Mouse (Mus musculus) Patski (cell line): ENCODE results near the gene Arl3. TPM values are rescaled to one million over a fixed set of nuclear protein-coding genes. Genes with fewer than 3 reads are reported as not detected.

Experiments used
- ATAC-seq: fragments of 100-300 bp; one replicate; pipeline ENCODE4 v1.8.0; 2021
- CTCF ChIA-PET: fragments of 350-600 bp; sonication (Branson Sonifier 250); formaldehyde crosslinking; loops from one replicate; lab custom pipeline; 2022; ENCODE audit warnings: inconsistent platforms; lab: Charles Lee
- POLR2A ChIA-PET: fragments of 350-600 bp; sonication (Branson Sonifier 250); formaldehyde crosslinking; loops from one replicate; lab custom pipeline; 2022; ENCODE audit warnings: antibody characterized with exemption, inconsistent platforms; lab: Charles Lee
- DNase-seq: peaks from one replicate; pipeline ENCODE4 v3.0.0-alpha.2; 2011; ENCODE audit warnings: low read depth, low spot score
- H3K27me3 ChIP-seq: fragments of 371-371 bp; one replicate; pipeline ENCODE4 v1.5.1; 2021
- CTCF ChIP-seq: fragments of 100-300 bp; IDR thresholded peaks from one replicate; pipeline ENCODE4 v1.5.1; 2021
- in situ Hi-C: fragments of 300-500 bp; cut with MboI; formaldehyde crosslinking; loops from 3 replicates; pipeline ENCODE4 v1.11.1; 2018; ENCODE audit warnings: low pct_unique_long_range_greater_than_20kb, mixed read lengths
- polyA plus RNA-seq: library from polyadenylated mRNA; unstranded; gene quantifications from one replicate; pipeline ENCODE4 v1.2.3, GENCODE M21; 2021

The Arl3 gene
- polyA plus RNA-seq, 1 experiment from 2014 or later = 187 TPM

DNA sequence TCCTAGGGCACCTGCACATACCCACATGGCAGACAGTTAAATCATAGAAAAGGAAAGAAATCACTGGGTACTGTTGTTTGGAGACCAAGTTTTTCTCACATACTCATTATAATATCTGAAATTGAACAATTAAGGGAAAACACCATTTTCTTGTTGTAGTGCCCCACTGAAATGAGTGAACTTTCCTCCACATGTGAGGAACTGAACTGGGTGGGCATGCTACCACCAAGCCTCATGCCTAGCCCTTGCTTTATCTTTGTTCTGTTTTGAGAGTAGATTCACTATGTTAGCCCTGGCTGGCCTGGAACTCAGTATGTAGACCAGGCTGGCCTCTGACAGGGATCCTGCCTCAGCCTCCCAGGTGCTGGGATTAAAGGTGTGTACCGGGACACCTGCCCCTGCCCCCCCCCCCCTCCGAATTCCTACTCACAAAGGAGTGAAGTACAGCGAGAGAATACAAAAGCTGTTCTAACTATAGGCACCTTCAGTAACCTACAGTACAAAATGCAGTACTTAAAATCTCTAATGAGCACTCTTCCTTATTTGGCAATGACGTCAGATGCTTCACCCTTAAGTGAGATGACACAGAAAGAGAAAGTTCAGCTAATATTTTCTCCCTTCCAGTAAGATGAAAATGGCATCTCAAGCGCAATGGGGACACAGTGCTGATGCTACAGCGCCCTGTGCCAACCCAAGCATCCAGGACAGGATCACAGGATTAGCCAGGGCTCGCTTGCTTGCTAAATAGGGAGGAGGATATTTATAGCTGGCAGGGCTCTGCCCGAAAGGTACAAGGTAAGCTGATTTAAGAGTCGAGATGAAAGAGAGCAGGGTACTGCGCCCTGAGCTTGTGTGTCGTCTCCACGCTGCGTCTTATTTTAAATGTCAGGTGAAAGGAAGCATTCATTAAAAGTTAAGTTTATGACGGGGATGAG lies 10.2 kb downstream of the Arl3 start:
- ATAC-seq = no peak
- H3K27me3 ChIP-seq = no peaks in the 10 kb centered on the region
- in situ Hi-C loops = no loop called here
- no peak for DNase-seq
- ChIA-PET POLR2A (no interaction called here), CTCF (interaction anchor here (1.2 to 1.8 kb wide), 2 partner anchors 18 to 125 kb away, joined by 3 to 5 read pairs; no protein-coding TSS in a partner anchor)
- TF ChIP-seq CTCF = no peak

DNA sequence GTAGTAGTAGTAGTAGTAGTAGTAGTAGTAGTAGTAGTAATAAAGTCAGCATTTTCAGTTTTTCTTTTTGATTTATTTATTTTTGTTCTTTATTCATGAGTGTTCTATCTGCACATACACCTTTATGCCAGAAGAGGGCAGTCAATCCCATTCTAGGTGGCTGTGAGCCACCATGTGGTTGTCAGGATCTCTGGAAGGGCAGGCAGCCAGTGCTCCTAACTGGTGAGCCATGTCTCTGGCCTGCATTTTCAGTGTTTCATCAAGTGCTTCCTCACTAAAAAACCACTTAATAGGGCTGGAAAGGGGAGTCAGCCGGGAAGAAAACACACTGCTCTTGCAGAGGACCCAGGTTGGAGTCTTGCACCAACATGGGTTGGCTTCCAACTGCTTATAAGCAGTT lies 10.9 kb downstream of the Arl3 start:
- ATAC-seq = peak; percentile 78
- H3K27me3 ChIP-seq = no peaks in the 10 kb centered on the region
- peak; percentile 43 for DNase-seq
- CTCF ChIA-PET = interaction anchor here (1.1 to 1.8 kb wide), 2 partner anchors 9 to 18 kb away, joined by 3 to 5 read pairs; no protein-coding TSS in a partner anchor
- POLR2A ChIA-PET = no interaction called here
- in situ Hi-C loops = no loop called here
- peak; percentile 90 for TF ChIP-seq CTCF

DNA sequence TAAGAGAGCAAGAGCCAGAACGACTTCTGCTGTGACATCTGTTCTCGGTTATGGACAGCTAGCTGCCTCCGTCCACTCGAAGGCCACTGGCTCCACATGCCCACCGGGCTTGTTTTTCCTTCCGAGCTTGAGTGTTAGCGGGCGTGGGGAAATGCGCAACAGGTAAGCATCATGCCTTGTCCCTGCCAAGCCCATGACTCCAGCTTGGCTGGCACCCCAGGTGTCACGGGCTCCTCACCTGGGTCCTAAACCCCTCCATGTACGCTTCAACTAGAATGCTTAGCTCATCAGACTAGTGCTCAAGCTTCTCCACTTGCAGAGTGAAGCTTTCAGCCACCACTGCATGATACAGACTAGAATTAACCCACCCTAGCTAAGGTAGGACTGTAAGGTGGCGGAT lies 14.4 kb downstream of the Arl3 start:
- DNase-seq = no peak
- ATAC-seq = no peak

DNA sequence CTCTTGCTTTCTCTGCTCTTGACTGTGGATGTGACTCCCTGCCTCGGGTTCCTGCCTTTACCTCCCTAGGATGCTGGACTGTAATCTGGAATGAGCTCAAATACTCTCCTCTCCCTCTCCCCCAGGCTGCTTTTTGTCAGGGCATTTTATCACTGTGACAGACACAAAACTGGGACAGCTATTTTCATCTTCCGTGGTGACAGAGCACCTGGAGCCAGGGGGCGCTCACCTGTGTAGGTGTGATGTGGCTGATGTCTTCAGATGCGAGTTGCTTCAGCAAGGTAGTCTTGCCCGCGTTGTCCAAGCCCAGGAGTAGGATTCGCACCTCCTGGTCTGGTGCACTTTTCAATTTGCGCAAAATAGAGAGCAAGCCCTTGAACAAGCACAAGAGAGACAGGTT lies 15.0 kb downstream of the Arl3 start:
- no peak for TF ChIP-seq CTCF
- ATAC-seq (no peak), DNase-seq (no peak)
- CTCF ChIA-PET = interaction anchor here (0.9 kb wide), 1 partner anchor 24 kb away, joined by 3 read pairs; no protein-coding TSS in a partner anchor
- POLR2A ChIA-PET = interaction anchor here (0.5 to 0.6 kb wide), 3 partner anchors 38 to 149 kb away, joined by 3 to 11 read pairs (median 4); no protein-coding TSS in a partner anchor
- in situ Hi-C loops = no loop called here
- H3K27me3 ChIP-seq = no peaks in the 10 kb centered on the region

More for the DNA sequence above, 14.4 kb downstream of the Arl3 start:
- ChIA-PET POLR2A (interaction anchor here (0.6 kb wide), 1 partner anchor 150 kb away, joined by 4 read pairs; no protein-coding TSS in a partner anchor), CTCF (no interaction called here)
- in situ Hi-C loops = no loop called here
- no peaks in the 10 kb centered on the region for H3K27me3 ChIP-seq
- no peak for TF ChIP-seq CTCF

DNA sequence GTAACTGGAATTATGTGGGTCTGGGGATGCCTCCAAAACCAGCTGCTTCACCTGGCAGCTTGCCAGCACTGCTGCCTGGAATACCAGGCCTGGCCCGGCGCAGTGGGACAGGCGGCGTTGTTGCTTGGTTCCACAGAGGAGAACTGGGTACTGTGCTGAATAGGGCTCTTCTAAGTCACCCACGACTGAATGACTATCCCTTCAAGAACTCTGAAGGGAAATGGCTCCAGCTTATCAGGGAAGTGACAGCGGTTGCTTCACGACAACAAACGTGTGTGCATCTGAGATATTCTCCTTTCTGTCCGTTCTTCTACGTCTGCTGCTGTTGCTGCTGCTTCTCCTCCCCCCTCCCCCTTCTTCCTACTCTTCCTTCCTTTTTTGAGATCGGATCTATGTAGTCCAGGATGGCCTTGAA lies 19.4 kb downstream of the Arl3 start:
- H3K27me3 ChIP-seq = no peaks in the 10 kb centered on the region
- in situ Hi-C loops = no loop called here
- no peak for TF ChIP-seq CTCF
- DNase-seq (no peak), ATAC-seq (no peak)
- ChIA-PET CTCF (no interaction called here), POLR2A (no interaction called here)

DNA sequence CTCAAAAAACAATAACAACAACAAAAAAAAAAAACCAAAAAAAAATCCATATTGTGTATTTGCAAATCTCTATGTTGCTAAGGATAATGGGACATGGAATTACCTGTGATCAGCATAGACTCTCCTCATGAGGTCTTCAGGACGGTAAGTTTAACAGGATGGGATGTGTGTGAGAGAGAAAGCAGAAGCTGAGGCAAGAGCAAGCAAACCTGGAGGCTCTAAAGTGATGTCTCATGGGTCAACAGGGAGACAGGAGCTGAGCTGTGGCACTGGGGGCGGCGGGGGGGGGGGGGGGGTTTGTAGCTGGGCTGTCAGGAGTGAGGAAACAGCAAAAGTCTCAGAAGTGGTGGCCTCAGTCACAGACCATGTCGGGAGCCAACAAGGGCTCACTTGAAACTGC lies 20.5 kb downstream of the Arl3 start:
- in situ Hi-C loops = no loop called here
- POLR2A ChIA-PET = no interaction called here
- CTCF ChIA-PET = no interaction called here

DNA sequence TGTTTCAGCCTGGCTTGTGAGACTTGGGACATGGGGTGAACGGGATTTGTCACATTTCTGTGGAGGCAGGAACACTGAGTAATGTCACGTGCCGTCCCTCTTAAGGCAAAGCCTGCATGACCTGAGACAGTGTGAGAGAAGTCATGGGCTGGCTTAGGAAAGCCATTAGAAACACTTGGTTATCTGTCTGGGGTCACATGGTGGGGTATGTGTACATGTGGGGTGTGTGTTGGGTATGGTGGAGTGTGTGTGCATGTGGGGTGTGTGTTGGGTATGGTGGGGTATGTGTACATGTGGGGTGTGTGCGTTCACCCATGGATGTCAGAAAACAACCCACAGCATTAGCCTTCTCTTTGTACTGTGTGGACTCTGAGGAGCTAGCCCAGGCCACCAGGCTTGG lies 22.6 kb downstream of the Arl3 start:
- no peak for DNase-seq
- in situ Hi-C loops = no loop called here
- no peak for ATAC-seq

More for the DNA sequence above, 20.5 kb downstream of the Arl3 start:
- no peaks in the 10 kb centered on the region for H3K27me3 ChIP-seq
- TF ChIP-seq CTCF = no peak
- ATAC-seq = no peak
- no peak for DNase-seq

DNA sequence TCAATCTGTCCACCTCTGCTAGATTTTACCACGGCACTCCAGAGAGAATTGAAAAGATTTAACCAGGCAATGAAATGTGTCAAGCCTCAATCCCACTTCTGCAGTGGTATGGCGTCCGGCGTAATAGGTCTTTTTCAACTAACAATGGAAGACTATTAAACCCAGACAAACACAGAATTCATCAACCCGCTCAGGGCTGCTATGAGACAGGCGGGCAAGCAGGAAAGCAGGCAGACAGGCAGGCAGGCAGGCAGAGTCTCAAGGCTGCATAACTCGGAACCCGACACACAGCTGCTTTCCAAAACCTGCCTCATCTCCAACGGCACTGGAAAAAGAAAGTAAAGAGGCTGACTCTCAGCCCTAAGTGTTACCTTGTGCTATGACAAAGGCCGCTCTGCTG lies 24.9 kb downstream of the Arl3 start:
- no peaks in the 10 kb centered on the region for H3K27me3 ChIP-seq
- ChIA-PET POLR2A (no interaction called here), CTCF (interaction anchor here (0.9 to 1.0 kb wide), 2 partner anchors 24 to 173 kb away, joined by 3 read pairs; no protein-coding TSS in a partner anchor)
- in situ Hi-C loops = no loop called here
- no peak for DNase-seq
- TF ChIP-seq CTCF = no peak
- ATAC-seq = no peak

More for the DNA sequence above, 22.6 kb downstream of the Arl3 start:
- ChIA-PET POLR2A (no interaction called here), CTCF (no interaction called here)
- no peak for TF ChIP-seq CTCF
- no peaks in the 10 kb centered on the region for H3K27me3 ChIP-seq

DNA sequence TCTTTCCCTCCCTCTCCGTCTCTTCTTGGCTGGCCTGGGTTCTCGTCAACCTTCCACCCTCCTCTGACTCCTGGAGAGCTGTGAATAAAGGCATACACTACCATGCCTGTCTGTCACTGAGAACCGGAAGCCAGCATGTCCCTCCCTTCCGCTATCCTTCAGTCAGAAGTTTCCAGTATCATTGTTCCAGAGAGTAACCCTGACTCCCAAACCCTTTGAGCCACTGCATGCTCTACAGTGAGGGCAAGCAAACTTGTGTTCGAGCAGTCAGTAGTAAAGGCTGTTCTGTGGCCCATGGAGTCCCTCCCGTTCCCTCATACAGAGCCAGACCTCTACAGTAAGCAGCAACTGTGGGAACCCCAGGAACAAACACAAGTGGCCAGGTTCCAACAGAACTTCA lies 25.4 kb downstream of the Arl3 start:
- in situ Hi-C loops = no loop called here
- DNase-seq (no peak), ATAC-seq (no peak)
- ChIA-PET CTCF (interaction anchor here (1.0 kb wide), 1 partner anchor 24 kb away, joined by 3 read pairs; no protein-coding TSS in a partner anchor), POLR2A (no interaction called here)
- H3K27me3 ChIP-seq = no peaks in the 10 kb centered on the region
- no peak for TF ChIP-seq CTCF

DNA sequence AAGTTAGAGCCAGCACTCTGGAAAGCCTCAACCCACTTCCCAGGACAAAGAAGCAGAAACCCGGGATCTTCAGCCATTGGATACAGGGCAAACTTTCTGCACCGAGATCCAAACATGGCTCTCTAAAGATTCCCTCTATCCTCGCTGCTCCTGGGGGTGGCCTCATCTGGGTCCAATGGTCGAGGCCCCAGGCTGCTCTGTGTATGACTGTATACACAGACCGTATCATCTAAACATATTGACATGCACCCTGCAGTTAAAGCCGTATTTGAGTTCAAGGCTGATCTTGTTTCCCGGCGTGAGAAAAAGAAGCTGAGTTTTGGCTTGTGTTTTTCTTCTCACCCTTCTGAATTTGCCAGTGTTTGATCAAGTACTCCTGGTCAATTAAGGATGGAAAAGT lies 30.2 kb downstream of the Arl3 start:
- DNase-seq = no peak
- CTCF ChIA-PET = interaction anchor here (2.5 kb wide), 1 partner anchor 9 kb away, joined by 6 read pairs; no protein-coding TSS in a partner anchor
- no peak for ATAC-seq
- H3K27me3 ChIP-seq = no peaks in the 10 kb centered on the region
- POLR2A ChIA-PET = no interaction called here
- TF ChIP-seq CTCF = no peak
- in situ Hi-C loops = no loop called here

DNA sequence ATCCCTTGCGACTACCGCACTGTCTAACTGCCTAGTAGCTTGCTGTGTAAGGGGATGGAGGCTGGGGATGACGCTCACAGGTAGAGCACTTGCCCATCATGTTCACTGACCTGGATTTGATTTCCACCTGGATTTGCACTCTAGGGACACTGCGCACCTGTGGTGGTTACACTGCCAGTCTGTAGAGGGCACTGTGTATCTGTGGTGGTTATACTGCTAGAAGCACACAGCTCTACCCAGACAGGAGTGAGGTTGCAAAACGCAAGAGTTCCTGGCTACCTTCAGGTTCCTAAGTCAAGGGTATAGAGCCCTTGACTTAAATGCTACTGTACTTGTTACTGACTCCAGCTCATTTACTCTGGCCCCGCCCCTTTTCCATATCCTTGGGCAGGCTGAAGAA lies 34.8 kb downstream of the Arl3 start:
- DNase-seq (no peak), ATAC-seq (no peak)
- in situ Hi-C loops = loop anchor here (5.0 kb wide), 1 partner anchor 36 kb away; the partner anchor contains the start of gene Trim8
- ChIA-PET POLR2A (interaction anchor here (1.0 to 1.9 kb wide), 2 partner anchors 36 to 38 kb away, joined by 3 to 9 read pairs; partner anchors contain the start of gene Trim8), CTCF (interaction anchor here (1.2 to 2.0 kb wide), 4 partner anchors 24 to 38 kb away, joined by 3 to 5 read pairs (median 3); no protein-coding TSS in a partner anchor)
- no peaks in the 10 kb centered on the region for H3K27me3 ChIP-seq
- TF ChIP-seq CTCF = peak; percentile 56
